Mouse (Mus musculus): ENCODE measurements around the gene Fsd1.

Fsd1 gene

DNA sequence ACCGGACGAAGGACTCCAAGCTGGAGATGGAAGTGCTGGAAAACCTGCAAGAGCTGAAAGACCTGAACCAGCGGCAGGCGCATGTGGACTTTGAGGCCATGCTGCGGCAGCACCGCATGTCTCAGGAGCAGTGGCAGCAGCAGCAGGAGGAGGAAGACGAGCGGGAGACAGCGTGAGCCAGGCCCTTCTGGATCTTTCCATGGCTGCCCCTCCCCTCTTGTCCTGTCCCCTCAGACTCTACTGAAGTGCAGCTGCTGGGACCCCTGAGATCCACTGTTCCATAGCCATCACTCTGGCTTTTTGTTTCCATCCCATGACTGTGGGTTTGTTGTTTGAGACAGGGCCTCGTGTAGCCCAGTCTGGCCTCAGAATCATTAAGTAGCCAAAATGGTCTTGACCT lies 21.8 kb upstream of the Fsd1 start:
- no peak for DNase-seq

DNA sequence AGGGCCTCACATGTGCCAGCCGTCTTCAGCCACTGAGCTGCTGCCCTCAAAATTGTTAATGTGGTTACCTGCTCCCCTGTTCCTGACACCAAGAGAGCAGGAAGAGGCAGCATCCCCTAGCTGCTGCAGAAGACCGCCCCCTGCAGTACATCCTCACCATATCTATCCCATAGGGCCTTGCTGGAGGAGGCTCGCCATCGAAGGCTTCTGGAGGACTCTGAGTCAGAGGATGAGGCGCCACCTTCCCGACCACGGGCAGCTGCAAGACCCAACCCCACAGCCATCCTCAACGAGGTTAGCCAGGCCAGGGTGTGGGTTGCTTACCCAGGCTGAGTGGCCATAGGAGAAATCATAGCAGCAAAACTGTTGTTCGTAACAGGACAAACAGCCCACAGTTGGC lies 21.3 kb upstream of the Fsd1 start:
- no peak for DNase-seq

- DNase-seq = no peak
Measured at GRCm38 (mm10) chr17:55967186-55967585, 19.1 kb upstream of the Fsd1 start.

DNA sequence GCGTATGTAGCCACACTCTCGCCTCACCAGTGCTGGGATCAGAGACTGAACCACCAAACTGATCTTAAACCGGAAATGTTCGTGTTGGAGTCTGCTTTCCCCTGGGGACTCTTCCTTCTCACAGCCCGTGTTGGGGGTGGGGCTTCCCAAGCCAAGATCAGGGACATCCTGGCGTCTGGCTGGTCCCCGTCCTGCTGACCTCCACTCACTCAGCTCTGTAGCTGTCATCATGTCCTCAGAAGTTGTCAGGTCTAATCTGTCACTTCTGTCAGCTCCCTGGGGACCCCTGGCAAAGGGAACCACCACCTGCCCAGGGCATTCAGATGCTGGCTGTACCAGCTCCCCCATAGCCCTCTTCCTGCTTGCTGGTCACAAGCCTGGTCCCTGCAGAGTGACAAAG lies 18.1 kb upstream of the Fsd1 start:
- peak; percentile 44 for DNase-seq

DNA sequence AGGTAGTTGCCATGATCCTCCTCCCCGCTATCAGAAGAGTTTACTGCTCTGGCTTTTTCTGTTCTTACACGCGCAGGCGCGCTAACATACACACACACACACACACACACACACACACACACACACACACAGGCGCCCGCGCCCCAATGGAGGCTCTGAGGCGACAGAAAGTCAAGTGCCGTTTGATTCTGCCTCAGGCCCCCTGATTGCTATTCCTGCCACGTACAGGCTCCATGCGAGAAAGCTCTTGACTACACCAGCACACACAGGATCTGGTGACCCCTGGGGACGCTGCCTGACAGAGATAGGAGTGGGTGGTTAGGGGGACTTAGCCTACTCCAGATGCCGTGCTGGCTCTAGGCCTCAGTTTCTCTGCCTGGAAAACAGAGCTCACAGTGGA lies 16.7 kb upstream of the Fsd1 start:
- peak; percentile 77 for DNase-seq

GRCm38 (mm10) chr17:55969966-55970891 lies 16.1 kb upstream of the Fsd1 start, which contains the start of gene Shd:
Shd (plus strand) TSS chr17:55970467.
- DNase-seq = peak; percentile 82

DNA sequence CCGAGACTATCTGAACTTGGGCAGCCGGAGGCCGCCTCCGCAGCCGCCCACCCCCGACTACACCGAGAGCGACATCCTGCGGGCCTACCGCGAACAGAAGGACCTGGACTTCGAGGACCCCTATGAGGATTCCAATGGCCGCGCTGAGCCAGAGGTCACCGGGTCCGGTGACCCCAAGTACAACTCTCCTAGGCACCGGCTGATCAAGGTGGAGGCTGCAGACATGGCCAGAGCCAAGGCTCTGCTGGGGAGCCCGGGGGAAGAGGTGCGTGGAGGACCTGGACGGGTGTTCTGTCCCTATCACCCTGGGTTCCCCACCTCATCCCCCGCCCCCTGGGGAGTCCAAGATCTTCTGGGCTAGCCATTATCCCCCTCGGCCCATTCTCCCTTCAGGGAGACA lies 14.9 kb upstream of the Fsd1 start:
- DNase-seq = no peak

- peak; percentile 84 for DNase-seq
Measured at GRCm38 (mm10) chr17:55976255-55976862, 9.9 kb upstream of the Fsd1 start.

- no peak for DNase-seq
Measured at GRCm38 (mm10) chr17:55977301-55977700, 9.0 kb upstream of the Fsd1 start.

DNA sequence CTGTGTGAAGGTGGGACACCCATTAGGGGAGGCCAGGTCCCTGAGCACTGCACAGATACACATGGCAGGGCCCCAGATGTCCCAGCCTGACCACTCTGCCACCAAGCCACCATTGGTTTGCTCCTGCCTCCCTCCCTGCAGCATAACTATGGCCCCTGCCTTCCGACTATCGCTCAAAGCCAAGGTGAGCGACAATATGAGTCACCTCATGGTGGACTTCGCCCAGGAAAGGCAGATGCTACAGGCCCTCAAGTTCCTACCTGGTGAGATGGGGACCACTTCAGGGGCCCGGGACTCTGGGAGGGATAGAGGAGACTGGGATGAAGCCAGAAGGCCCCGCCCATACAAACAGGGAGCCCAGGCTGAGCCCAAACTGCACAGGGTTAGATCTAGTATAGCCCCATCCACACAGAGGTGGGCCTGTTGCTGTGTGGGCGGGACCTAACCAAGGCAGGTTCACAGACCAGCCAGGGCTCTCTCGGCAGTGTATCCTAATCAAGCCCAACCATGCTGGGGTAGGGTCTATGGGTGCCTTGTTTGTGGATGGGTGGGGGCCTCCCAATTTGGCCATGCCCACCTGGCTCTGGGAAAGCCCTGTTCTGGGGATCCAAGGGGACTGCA lies 4.1 kb downstream of the Fsd1 start:
- DNase-seq = no peak

DNA sequence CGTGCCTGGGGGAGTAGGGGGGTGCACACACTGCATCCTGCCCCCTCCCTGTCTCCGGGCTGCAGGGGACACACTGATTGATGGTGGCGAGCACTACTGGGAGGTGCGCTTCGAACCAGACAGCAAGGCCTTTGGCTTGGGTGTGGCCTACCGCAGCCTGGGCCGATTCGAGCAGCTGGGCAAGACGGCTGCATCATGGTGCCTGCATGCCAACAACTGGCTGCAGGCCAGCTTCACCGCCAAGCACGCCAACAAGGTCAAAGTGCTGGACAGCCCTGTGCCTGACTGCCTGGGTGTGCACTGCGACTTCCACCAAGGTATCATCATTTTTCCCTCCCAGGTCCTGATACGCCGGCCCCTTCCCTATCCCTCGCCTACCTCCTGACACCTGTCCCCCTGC lies 9.7 kb downstream of the Fsd1 start:
- DNase-seq = no peak

GRCm38 (mm10) chr17:55999794-56000499 lies 13.6 kb downstream of the Fsd1 start:
- no peak for DNase-seq

GRCm38 (mm10) chr17:56003000-56003399 lies 16.7 kb downstream of the Fsd1 start:
- no peak for DNase-seq

DNA sequence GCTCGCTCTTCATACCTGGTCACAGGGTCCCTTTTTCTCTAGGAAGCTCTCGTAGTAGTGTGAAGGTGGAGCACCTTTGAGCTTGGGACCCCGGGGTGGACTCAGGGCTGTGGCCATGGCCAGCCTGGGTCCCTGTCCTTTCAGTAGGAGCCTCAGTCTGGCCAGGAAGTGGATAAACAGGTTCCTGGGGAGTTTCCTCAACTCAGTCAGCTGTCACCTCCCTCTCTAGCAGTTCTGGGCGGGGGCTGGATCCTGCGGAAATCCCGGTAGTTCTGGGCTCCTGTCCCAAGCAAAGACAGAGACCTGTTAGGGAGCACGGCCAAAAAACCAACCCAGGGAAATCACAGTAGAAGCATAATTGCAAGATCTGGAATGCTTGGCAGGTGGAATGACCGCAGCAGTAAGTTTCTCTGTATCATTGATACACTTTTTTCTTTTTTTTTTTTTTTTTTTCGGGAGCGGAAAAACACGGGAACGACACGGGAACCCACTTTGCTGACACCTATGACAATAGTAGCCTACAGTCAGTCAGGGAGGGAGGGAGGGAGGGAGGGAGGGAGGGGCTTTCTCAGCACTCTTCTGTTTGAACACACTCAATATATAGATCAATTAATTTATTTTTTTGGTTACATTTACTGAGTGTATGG lies 19.2 kb downstream of the Fsd1 start, which contains the start of the genes Stap2 and Mpnd:
TSS of gene Stap2 (minus strand) at position 170 of the 647 bp plus-strand sequence.
TSS of gene Mpnd (plus strand) at position 297 of the 647 bp plus-strand sequence.
- DNase-seq = no peak

GRCm38 (mm10) chr17:56006956-56007355 lies 20.6 kb downstream of the Fsd1 start:
- no peak for DNase-seq

DNA sequence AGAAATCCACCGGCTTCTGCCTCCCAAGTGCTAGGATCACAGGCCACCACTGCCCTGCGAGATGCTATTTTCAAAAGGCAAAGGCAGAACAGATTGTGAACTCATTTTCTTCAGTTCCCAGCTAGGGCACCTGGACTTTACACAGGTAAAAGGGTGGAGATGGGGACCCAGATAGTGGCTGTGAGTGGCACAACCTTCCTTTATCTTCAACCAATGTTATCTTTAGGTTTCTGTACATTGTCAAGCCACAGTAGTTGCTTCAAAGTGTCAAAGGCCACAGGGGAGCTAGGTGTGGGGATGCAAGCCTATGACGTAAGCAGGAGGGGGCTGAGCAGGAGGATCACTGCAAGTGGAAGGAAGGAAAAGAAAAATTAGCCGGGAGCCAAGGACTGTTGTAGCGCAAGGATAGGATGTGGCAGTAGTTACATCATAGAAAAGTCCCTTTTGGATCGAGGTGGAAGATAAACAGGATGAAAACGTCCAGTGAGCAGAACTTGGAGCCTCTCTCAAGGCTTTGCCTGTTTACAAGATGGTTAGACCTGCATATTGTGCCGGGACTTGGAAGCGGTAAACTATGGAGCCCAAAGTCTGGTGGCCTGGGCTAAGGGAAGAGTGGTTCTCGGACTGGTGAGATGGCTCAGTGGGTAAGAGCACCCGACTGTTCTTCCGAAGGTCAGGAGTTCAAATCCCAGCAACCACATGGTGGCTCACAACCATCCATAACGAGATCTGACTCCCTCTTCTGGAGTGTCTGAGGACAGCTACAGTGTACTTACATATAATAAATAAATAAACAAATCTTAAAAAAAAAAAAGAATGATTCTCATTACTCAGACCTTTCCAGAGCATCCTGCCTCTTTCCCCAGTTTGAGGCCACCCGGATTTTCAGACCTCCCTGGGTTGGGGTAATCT lies 21.4 kb downstream of the Fsd1 start:
- DNase-seq = peak; percentile 42

GRCm38 (mm10) chr17:56008356-56009087 lies 22.2 kb downstream of the Fsd1 start:
- peak; percentile 99 for DNase-seq

GRCm38 (mm10) chr17:56009088-56009961 lies 23.0 kb downstream of the Fsd1 start:
- peak; percentile 94 for DNase-seq

GRCm38 (mm10) chr17:56009962-56010240 lies 23.6 kb downstream of the Fsd1 start:
- DNase-seq = no peak

DNA sequence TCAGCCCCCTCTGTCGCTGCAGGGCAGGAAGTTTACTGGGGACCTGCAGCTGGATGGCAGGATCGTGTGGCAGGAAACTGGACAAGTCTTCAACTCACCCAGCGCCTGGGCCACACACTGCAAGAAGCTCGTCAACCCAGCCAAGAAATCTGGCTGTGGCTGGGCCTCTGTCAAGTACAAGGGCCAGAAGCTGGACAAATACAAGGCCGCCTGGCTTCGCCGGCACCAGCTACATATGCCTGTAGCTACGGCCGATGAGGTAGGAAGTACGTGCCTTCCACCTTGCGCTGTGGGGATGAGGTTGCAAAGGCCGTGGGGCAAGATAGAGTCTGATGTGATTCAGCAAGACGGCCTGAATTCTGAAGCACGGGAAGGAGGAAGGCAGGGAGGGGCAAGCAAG lies 23.9 kb downstream of the Fsd1 start:
- no peak for DNase-seq
